Mouse (Mus musculus) kidney, postnatal 0 days (tissue): ENCODE results near the gene 1700001C19Rik. TPM values are rescaled to one million over a fixed set of nuclear protein-coding genes. Genes with fewer than 3 reads are reported as not detected.
A peak's percentile ranks its signal among the peaks of the same experiment; 100 is the strongest.

Source experiments
- ATAC-seq: fragments of 200-750 bp; cut with Nextera tagmentation; replicated peaks from 2 replicates; pipeline ENCODE4 v1.8.0; 2017; ENCODE audit warnings: low read depth, moderate number of reproducible peaks, moderate TSS enrichment, moderate library complexity; ENCODE audit not compliant: low FRiP score
- DNase-seq: peaks from one replicate; pipeline ENCODE4 v3.0.0-alpha.2; 2016; ENCODE audit warnings: low spot score
- H3K27ac ChIP-seq: fragments of 300-500 bp; sonication (generic); 2 replicates; pipeline ENCODE4 v1.5.1; 2014; ENCODE audit warnings: mild to moderate bottlenecking
- H3K27me3 ChIP-seq: fragments of 300-500 bp; sonication (generic); 2 replicates; pipeline ENCODE4 v1.6.1; 2014; ENCODE audit warnings: low read length, mixed read lengths; ENCODE audit not compliant: insufficient read depth
- H3K36me3 ChIP-seq: fragments of 300-500 bp; sonication (generic); 2 replicates; pipeline ENCODE4 v1.6.1; 2014; ENCODE audit warnings: low read length, mixed read lengths; ENCODE audit not compliant: insufficient read depth
- H3K4me1 ChIP-seq: fragments of 300-500 bp; sonication (generic); replicated peaks from 2 replicates; pipeline ENCODE4 v1.6.1; 2014; ENCODE audit warnings: antibody characterized with exemption, low read length, mixed read lengths; ENCODE audit not compliant: insufficient read depth
- H3K4me2 ChIP-seq: fragments of 300-500 bp; sonication (generic); 2 replicates; pipeline ENCODE4 v1.6.1; 2014; ENCODE audit warnings: mild to moderate bottlenecking, low read length, moderate library complexity, mixed read lengths
- H3K4me3 ChIP-seq: fragments of 300-500 bp; sonication (generic); replicated peaks from 2 replicates; pipeline ENCODE4 v1.5.1; 2014; ENCODE audit warnings: low read depth, low read length
- H3K9ac ChIP-seq: fragments of 300-500 bp; sonication (generic); 2 replicates; pipeline ENCODE4 v1.6.1; 2014; ENCODE audit warnings: low read depth, low read length
- H3K9me3 ChIP-seq: fragments of 300-500 bp; sonication (generic); replicated peaks from 2 replicates; pipeline ENCODE4 v1.6.1; 2016; ENCODE audit warnings: low read length, inconsistent platforms, mixed read lengths
- CTCF ChIP-seq: IDR thresholded peaks from 2 replicates; pipeline ENCODE4 v1.5.1; 2016; ENCODE audit warnings: antibody characterized with exemption, low read depth, mild to moderate bottlenecking, moderate library complexity
- WGBS: fragments of 180-500 bp; shearing (Covaris S2); extraction: QIAGEN DNeasy Blood & Tissue Kit; methylation state at CpG from one replicate; pipeline ENCODE4 v1.1.7; 2014; 5-methylcytosine and 5-hydroxymethylcytosine counted together
- polyA plus RNA-seq: library from polyadenylated mRNA; unstranded; fragments of >200 nt; fragmentation: Nextera tagmentation; extraction: Ambion mirVana; gene quantifications from 2 replicates; pipeline ENCODE4 v1.2.1, GENCODE M21; 2015

1700001C19Rik gene
- polyA plus RNA-seq, 1 experiment from 2014 or later: 0.45 TPM

- TF ChIP-seq CTCF: no peak
- ATAC-seq: no peak
- Histone ChIP-seq H3K27me3 (no peaks in the 10 kb centered on the region), H3K9me3 (no peaks in the 10 kb centered on the region), H3K4me3 (no peak overlapping the region), H3K4me2 (no peak overlapping the region), H3K4me1 (peaks cover 4% of the 10 kb centered on the region), H3K36me3 (no peaks in the 10 kb centered on the region), H3K9ac (no peak overlapping the region), H3K27ac (no peak overlapping the region)
- WGBS: 87% methylated on average over 4 of the region's 4 CpGs
- no peak for DNase-seq
Observed at GRCm38 (mm10) chr17:47470121-47470520, 32.9 kb upstream of the 1700001C19Rik start.

- H3K4me1 ChIP-seq: peaks cover 4% of the 10 kb centered on the region
- no peak for DNase-seq
- no peaks in the 10 kb centered on the region for H3K27me3 ChIP-seq
- no peak overlapping the region for H3K4me2 ChIP-seq
- 95% methylated on average over 4 of the region's 4 CpGs for WGBS
- H3K36me3 ChIP-seq: no peaks in the 10 kb centered on the region
- no peak overlapping the region for H3K9ac ChIP-seq
- H3K4me3 ChIP-seq: no peak overlapping the region
- no peak for ATAC-seq
- no peak overlapping the region for H3K27ac ChIP-seq
- no peaks in the 10 kb centered on the region for H3K9me3 ChIP-seq
- TF ChIP-seq CTCF: no peak
Observed at GRCm38 (mm10) chr17:47469642-47470041, 32.5 kb upstream of the 1700001C19Rik start.

GRCm38 (mm10) chr17:47468466-47468865, 31.3 kb upstream of the 1700001C19Rik start:
- Histone ChIP-seq H3K27me3 (no peaks in the 10 kb centered on the region), H3K9ac (0 out of 2 replicates have a peak overlapping the region, but pooled peaks have one; percentile 40), H3K4me1 (peaks cover 12% of the 10 kb centered on the region), H3K27ac (no peak overlapping the region), H3K36me3 (no peaks in the 10 kb centered on the region), H3K4me2 (peak overlapping the region; percentile 51), H3K4me3 (peak overlapping the region; percentile 23), H3K9me3 (no peaks in the 10 kb centered on the region)
- TF ChIP-seq CTCF: peak; percentile 30
- no peak for DNase-seq
- WGBS: 12% methylated on average over 34 of the region's 34 CpGs
- ATAC-seq: no peak

DNA sequence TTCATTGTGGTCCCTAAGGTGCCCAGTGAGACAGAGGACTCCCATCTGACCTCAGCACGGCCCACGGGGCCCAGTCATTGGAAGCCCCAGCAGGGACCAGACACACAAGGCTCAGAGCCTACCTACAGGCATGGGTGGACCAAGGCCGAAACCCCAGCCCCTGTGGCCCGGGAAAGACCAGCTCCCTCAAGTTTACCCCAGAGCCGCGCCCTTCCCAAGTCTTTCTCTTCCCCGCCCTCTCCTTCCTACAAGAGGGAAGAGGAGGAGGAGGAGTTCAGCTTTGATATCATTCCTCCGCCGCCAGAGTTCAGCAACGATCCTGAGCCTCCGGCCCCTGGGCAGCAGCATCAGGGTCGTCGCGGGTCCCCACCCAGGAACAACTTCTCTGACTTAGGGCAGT, 30.9 kb upstream of the 1700001C19Rik start:
- Histone ChIP-seq H3K4me1 (peaks cover 12% of the 10 kb centered on the region), H3K4me2 (peak overlapping the region; percentile 51), H3K4me3 (peak overlapping the region; percentile 23), H3K9me3 (no peaks in the 10 kb centered on the region), H3K27ac (no peak overlapping the region), H3K27me3 (no peaks in the 10 kb centered on the region), H3K36me3 (no peaks in the 10 kb centered on the region), H3K9ac (0 out of 2 replicates have a peak overlapping the region, but pooled peaks have one; percentile 40)
- no peak for TF ChIP-seq CTCF
- ATAC-seq (no peak), DNase-seq (no peak)
- 30% methylated on average over 11 of the region's 14 CpGs for WGBS

GRCm38 (mm10) chr17:47467659-47468058, 30.5 kb upstream of the 1700001C19Rik start:
- Histone ChIP-seq H3K4me3 (no peak overlapping the region), H3K36me3 (no peaks in the 10 kb centered on the region), H3K27ac (no peak overlapping the region), H3K9ac (no peak overlapping the region), H3K4me2 (no peak overlapping the region), H3K4me1 (peaks cover 12% of the 10 kb centered on the region), H3K27me3 (no peaks in the 10 kb centered on the region), H3K9me3 (no peaks in the 10 kb centered on the region)
- no peak for TF ChIP-seq CTCF
- DNase-seq (no peak), ATAC-seq (no peak)
- WGBS: 70% methylated on average over 11 of the region's 11 CpGs

DNA sequence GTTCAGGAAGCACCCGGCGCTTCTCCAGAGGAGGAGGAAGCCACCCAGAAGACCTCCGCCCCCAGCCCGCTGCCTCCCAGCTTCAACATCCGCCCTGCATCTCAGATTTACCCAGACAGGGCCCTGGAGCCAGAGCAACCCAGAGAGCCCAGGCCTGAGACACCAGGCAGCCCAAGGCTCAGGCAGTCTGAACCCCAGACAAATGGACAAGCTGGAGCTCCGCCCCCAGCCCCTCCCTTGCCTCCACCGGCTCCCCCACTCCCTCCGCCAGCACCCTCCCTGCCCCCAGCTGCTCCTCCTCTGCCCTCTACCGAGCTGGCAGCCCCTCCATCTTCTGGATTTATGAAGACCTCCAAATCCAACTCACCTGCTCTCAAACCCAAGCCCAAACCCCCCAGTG, 29.1 kb upstream of the 1700001C19Rik start:
- 32% methylated on average over 8 of the region's 9 CpGs for WGBS
- H3K36me3 ChIP-seq: no peaks in the 10 kb centered on the region
- H3K27me3 ChIP-seq: no peaks in the 10 kb centered on the region
- ATAC-seq (no peak), DNase-seq (no peak)
- no peak overlapping the region for H3K9ac ChIP-seq
- no peak overlapping the region for H3K4me3 ChIP-seq
- TF ChIP-seq CTCF: no peak
- H3K4me1 ChIP-seq: peaks cover 12% of the 10 kb centered on the region
- H3K27ac ChIP-seq: no peak overlapping the region
- H3K9me3 ChIP-seq: no peaks in the 10 kb centered on the region
- no peak overlapping the region for H3K4me2 ChIP-seq

- no peaks in the 10 kb centered on the region for H3K27me3 ChIP-seq
- no peak overlapping the region for H3K4me3 ChIP-seq
- no peak overlapping the region for H3K4me2 ChIP-seq
- H3K36me3 ChIP-seq: no peaks in the 10 kb centered on the region
- 88% methylated on average over 11 of the region's 11 CpGs for WGBS
- H3K27ac ChIP-seq: no peak overlapping the region
- H3K4me1 ChIP-seq: peaks cover 12% of the 10 kb centered on the region
- TF ChIP-seq CTCF: no peak
- no peaks in the 10 kb centered on the region for H3K9me3 ChIP-seq
- DNase-seq (no peak), ATAC-seq (no peak)
- no peak overlapping the region for H3K9ac ChIP-seq
Observed at GRCm38 (mm10) chr17:47465016-47465415, 27.8 kb upstream of the 1700001C19Rik start.
